Mouse (Mus musculus): ENCODE measurements around the gene Nr6a1.

DNA sequence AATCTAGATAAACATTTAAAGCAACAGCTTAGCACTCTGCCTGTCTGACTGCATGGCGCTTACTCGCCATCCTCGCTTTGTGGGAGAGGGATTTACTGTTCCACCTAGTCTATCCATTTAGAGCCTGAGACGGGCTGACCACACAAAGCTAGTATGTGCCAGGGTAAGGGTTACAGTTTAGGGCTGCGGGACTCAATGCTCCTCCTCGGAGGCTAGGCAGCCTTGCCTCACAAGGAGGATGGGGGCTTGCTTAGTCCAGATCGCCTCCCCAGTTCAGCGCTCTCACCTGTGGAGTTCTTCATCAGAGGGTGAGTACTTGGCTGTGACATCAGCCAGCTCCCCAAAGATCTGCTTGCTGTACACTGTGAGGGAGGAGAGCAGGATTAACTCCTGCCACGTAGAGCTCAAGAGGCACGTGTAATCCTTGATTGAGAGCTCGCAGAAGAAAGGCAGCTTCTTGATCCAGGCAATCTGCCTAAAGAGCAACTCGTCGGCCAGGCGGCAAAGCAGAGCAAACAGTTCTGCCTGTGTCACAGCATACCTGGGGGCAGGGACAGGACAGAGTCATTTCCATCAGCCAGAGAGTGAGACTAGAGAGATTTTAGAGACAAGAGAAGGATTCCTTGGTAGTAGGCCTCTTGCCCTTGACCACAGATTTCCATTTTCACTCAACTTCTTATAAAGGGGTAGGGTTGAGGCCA lies 188.7 kb downstream of the Nr6a1 start:
- TF ChIP-seq CTCF (IDR thresholded peaks at IDR 0.05; ENCODE audit: extremely low read depth, insufficient read depth, low read length) = no peak
- no peak for TF ChIP-seq POLR2A (IDR thresholded peaks at IDR 0.05; ENCODE audit: extremely low read depth, insufficient read depth, low read length)
